Mouse (Mus musculus): Measurements from ENCODE around the gene Ddx20.
A peak's percentile ranks its signal among the peaks of the same experiment; 100 is the strongest.

The Ddx20 gene

DNA sequence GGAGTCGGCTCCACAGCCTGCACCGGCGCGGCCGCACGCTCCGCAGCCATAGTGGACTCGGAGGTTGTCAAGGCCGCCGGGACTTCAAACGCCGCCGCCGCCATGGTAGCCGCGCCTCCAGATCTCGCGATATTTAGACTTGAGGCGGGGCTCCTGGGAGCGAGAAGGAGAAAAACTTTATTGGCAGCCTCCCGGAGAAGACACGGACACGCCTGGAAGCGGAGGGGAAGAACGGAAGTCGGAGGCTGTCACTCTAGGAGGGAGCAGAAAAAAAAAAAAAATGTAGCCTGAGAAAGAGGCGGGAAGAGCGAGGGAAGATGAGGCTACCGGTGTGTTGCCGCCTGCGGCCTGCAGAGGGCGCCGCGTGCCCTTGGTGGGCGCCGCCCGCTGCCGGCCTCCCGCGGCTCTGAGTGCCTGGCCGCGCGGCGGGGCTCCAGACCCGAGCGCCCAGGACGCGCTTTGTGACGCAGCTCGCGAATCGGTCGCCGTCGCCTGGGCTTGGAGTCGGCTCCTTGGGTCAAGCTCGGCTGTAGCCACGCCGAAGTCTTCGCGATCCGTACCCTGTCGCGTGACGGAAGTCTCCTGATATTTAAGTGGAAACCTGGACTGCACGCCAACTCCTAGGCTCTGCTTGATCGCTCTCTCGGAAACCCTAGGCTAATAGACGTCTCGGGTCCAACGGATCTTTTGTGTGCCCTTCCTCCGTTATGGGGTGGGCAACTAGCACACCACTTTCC lies at the start of gene Ddx20:
Gene Ddx20 (minus strand): TSS at position 251 of the 737 bp plus-strand sequence.
- DNase-seq (ENCODE audit: low spot score in 2 of 2): peak; percentile 89 to 93

DNA sequence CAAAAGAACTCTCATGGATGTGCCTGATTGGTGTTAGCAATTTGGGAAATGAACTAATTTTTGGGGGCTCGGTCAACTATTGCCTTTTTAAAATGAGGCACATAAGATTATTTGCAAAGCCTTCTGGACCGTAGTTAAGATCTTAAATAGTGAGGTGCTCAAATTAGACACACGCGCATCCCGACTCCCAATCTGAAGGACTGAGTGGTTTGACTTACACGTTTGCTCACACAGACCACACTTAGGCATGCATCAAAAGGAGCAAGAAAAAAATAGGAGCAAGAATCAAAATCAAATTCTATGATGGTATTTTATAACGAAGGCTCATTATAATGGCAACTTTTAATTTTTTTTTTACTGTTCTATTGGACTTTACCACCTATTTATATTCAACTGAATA lies 49.7 kb upstream of the Ddx20 start:
- no peak for DNase-seq (ENCODE audit: low spot score in 2 of 2)

DNA sequence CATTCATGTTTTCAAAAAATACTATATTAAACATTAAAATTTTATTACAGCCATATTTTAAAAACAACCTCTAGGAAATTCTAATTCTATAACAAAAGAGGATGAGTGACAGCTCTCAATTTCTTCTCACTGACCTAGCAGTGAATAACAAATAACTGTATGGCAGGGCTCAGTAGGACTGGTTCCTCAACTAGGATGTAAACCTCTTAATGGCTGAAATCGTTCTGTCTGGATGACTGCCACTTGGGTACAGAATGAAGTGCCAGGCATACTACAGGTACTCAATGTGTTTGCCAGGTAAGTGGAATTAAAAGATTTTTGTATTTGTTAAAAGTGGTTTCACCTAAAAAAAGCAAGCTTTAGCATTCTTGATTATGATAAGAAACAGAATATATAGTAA lies 48.8 kb upstream of the Ddx20 start:
- DNase-seq (ENCODE audit: low spot score in 2 of 2): no peak

DNA sequence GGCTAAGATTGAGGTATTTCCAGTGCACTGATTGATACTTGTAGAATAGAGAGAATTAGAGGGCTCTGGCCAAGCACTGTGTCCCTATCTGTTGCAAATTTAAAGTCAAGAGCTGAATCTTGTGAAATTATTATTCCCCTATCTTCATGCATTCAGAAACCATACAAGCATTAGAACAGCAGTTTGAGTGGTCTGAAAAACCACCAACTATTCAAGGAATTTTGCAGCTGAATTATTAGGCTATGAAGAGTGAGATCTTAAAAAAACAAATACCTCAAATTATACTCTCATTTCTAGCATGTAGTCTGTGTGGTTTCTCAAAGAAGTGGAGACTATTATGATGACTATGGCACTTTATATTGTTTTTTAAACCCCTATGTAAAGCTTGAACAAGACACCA lies 47.9 kb upstream of the Ddx20 start:
- DNase-seq (ENCODE audit: low spot score in 2 of 2): no peak

DNA sequence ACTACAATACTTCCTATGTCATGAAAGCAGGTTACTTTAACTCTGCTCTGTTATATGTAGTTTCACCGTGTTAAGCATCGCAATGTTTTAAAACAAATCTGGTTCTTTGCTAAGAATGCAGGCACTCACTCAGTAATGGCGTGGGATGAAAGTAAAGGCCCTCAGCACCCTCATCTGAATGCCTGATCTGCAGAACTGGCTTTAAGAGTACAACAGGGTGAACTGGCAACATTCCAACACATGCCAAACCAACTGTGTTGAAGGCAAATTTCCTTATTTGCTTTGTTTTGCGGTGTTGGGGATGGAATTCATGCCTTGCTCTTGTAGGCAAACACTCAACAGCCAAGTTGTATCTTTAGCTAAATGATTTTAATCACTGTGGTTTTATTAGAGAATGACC lies 46.2 kb upstream of the Ddx20 start:
- DNase-seq (ENCODE audit: low spot score in 2 of 2): no peak

DNA sequence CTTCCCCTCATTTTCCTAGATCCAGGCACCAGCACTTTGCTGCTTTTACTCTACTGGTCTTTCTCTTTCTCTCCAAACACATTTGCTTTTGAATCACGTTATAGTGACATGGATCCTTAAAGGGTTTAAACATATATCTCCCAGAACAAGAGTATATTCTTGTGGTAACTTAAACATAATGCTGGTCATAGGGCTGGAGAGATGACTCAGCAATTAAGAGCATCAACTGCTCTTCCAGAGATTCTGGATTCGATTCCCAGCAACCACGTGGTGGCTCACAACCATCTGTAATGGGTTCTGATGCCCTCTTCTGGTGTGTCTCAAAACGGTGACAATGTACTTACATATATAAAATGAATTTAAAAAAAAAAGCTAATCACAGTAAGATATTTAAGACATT lies 45.0 kb upstream of the Ddx20 start:
- no peak for DNase-seq (ENCODE audit: low spot score in 2 of 2)

DNA sequence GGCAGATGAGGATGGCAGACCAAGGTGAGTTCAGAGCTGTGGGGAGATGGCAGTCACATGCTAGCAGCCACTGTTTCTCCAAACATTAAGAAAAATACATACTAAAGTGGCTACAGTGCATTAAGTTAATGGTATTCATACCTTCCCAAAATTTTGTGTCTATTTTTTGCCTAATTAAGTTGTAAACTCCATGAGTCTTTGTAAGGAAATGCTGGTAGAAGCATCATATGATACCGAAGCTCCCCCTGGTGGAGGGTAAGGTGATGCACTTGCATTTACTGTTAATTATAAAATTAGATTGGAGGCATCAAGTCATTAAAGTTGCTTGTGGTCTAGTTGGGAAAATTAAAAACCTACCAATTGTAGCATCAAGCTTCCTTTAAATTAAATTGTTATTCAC lies 38.7 kb upstream of the Ddx20 start:
- DNase-seq (ENCODE audit: low spot score in 2 of 2): no peak

DNA sequence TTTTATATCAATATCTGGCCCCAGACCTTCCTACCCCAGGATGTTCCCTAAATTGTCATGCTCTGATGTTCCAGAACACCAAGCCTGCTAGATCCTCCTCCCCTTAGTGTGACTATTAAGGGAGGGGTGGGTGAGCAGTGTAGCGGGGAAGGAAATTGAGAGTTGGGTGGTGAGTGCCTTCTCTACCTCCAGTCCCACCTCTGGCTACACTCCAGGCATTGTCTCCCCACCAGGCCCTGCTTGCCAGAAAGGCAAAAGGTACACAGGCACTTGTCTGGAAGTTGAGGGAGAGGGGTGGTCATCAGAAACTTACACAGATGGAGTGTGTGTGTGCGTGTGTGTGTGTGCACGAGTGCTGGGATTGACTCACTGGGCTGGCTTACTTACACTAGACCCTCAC lies 35.1 kb upstream of the Ddx20 start:
- DNase-seq (ENCODE audit: low spot score in 2 of 2): no peak

DNA sequence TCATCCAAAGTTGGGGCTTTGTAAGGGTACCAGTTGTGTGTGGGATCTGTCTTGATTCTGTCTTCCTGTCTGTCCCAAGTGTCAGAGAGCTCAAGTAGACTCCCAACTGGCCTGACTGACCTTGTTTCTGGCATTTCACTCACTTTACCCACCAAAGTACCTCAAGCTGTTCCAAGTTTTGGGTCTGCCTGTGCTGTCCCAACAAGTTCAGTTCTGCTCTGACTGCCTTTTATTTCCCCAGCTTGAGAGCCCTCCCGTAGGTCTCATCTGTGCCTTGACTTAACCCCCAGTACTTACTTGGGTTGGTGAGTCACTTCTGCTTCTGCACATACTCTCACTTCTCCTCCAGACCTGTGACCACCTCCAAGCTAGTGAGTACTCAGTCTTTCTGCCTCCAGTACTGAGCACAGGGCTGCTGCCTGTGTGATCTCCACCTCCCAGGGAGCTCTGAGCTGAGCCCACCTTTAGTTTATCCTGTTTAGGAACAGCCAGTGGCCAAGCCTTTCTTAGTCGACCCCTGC lies 34.4 kb upstream of the Ddx20 start:
- DNase-seq (ENCODE audit: low spot score in 2 of 2): no peak

DNA sequence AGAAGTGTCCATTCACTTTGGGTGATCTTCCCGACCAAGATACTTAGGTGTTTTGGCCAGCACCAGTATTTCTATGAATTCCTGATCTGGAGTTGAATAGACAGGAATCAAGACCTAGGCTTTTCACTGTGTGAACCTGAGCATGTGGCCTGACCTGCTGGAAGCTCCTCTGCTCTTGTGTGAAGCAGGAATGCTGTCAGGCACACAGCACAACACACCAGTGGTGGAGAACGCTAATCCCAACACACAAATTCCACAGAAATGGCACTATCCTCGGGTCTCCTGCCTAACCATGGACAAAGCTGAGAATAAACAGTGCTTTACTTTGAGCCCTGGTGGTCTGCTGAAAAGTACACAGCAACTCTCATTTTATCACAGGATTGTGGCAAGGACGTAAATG lies 33.1 kb upstream of the Ddx20 start:
- DNase-seq (ENCODE audit: low spot score in 2 of 2): no peak

DNA sequence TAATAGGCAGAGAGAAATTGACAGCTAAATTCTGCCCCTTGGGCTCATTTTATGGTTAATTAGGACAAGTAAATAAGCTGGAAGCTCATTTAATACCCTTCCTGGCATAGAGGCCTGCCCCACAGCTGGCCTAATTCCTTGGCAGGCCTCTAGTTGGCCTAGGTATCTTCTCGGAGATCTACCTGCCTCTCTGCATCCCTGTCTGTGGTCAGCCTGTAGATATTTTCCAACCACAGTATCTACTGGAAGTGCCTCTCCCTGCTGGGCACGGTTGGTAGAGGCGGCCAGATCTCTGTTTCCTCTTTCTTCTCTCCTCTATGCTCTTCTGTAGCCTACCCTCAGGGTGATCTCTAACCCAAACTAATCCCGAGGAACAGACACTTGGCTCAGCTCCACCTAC lies 32.6 kb upstream of the Ddx20 start:
- peak in 1 of 2 experiments; percentile 34 for DNase-seq (ENCODE audit: low spot score in 2 of 2)

DNA sequence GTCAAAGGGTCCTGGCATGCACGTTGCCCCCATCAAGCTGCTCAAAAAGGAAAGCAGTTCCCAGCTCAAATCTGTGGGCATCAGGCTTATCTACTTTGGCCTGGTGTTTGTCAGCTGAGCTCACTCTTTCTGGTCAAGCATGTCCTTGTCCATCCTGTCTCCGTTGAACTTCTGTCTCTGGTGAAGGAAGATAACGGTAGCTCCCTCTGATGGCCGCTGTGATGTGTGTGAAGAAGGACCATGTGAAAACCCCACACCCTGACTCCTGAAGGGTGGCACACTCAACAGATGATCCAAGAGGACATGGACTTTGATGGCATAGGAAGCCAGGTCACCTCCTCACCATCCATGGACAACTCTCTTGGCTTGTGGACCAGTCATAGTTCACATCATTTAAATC lies 31.4 kb upstream of the Ddx20 start:
- DNase-seq (ENCODE audit: low spot score in 2 of 2): no peak

DNA sequence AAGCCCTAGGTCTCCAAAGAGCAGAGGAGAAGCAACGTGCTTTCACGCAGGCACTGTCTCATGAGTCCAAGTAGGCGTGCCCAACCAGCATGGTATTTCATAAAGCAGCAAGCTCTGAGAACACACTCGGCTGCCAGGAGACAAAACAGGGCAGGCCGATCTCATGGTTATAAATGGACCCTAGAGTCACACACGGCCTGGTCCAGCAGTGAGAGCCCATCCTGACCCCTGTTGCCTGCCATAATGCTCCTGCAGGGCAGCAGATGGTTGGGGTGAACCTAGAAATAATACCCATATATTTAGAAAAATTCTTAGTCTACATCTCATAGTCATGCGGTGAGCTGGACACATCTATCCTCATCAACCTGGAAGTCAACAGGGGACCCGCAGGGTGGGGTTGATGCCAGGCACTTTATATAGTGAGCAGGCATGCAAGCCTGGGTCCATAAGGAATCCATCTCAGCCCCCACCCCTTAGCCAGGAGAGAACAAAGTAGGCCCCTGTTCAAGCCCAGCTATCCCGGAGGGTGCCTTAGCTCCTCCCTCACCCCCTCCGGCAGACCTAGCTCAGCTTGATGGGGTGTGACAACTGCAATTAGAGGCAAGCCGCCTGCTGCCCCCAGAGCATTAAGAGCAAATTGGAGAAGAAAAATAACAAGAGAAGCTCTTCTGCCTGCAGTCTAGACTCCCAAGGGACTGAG lies 30.6 kb upstream of the Ddx20 start:
- no peak for DNase-seq (ENCODE audit: low spot score in 2 of 2)

DNA sequence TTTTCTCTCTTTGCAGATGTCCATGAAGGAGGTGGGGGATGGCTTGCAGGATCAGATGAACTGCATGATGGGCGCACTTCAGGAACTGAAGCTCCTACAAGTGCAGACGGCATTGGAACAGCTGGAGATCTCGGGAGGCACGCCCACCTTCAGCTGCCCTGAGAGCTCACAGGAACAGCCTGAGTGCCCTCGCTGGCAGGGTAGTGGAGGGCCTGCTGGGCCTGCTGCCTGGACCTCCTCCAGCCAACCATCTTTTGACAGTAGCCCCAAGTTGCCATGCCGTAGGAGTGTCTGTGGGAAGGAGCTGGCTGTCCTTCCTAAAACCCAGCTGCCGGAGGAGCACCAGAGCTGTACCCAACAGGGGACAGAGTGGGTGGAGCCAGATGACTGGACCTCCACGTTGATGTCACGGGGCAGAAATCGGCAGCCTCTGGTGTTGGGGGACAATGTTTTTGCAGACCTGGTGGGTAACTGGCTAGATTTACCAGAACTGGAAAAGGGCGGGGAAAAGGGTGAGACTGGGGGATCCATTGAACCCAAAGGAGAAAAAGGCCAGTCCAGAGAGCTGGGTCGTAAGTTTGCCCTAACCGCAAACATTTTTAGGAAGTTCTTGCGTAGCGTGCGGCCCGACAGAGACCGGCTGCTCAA lies 29.1 kb upstream of the Ddx20 start:
- no peak for DNase-seq (ENCODE audit: low spot score in 2 of 2)

DNA sequence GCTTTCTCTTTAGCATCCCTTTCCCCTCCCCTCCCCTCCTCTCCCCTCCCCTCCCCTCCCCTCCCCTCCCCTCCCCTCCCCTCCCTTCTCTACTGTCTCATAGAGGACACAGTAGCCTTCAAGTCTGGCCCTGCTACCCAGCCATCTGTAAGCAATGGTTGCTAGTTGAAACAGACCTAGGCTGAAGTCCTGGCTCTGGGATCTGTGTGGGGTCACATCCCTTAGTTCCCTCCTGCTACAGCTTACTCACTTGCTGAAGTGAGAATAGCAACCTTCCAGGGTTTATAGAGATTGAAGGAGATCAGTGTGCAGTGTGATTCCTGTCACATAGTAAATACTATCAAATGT lies 27.4 kb upstream of the Ddx20 start:
- DNase-seq (ENCODE audit: low spot score in 2 of 2): no peak

DNA sequence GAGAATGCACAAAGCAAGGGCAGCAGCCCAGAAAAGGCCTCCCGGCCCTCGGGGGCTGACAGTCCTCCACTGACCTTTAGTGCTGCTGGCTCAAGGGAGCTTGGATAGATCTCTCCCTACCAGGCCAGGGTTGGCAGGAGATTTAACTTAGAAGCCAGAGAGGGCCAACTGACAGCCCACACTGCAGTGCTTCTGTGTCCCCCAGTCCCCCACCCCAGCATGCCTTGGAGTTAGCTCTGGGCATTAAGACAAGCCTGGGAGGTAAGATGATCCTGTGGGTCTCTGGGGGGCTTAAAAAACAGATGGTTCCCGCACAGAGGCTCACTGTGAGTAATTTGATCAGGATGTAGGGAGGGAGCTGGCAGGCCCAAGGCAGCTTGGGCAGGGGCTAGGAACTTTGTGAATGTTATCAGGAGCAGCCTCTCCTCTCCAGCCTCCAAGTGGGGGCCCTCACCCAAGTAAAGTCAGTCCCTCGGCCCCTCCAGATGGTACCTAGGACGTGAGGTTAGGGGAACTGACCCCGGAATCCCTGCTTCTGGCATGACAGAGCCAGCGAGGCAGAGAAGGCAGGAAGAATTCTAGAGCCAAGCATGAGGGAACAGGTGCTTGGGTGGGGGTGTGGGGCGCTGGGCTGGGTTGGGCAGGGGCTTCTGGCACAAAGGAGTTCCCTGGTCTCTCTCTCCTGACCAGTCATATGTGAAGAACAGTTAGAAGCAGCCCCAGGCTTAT lies 26.9 kb upstream of the Ddx20 start:
- DNase-seq (ENCODE audit: low spot score in 2 of 2): no peak

DNA sequence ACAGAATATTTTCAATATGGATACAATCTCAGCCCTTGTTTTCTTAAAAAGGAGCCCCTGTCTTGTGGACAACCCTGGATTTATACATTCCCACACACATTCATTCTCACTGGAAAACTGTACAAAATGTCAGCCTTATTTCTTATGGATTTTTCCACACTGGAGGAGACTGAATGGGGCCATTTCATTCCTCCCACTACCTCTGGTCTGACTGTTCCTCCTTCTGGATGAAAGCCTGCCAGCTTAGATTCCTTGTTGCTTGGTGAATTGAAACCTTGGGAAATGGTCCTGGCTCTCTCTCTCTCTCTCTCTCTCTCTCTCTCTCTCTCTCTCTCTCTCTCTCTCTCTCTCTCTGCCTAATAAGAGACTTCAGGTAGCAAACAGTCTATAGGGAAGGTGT lies 25.5 kb upstream of the Ddx20 start:
- DNase-seq (ENCODE audit: low spot score in 2 of 2): no peak

DNA sequence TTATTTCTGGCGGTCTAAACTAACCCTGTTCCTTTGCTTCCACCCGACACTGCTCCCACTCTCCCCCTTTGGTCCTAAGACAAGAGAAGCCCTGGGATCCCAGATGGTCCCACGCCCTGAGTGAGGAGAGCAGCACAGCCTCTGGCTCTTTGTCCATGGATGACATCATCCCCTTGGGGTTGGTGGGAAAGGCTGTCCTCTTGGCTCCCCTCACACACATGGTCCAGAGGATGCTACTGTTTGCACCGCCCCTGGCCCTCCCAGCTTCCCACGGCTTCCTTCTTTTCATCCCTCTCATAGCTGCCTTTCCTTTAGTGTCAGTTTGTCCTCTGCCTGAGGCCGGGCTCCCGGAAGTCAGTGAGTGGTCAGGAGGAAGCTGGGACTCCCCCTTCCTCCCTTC lies 24.4 kb upstream of the Ddx20 start:
- DNase-seq (ENCODE audit: low spot score in 2 of 2): no peak

DNA sequence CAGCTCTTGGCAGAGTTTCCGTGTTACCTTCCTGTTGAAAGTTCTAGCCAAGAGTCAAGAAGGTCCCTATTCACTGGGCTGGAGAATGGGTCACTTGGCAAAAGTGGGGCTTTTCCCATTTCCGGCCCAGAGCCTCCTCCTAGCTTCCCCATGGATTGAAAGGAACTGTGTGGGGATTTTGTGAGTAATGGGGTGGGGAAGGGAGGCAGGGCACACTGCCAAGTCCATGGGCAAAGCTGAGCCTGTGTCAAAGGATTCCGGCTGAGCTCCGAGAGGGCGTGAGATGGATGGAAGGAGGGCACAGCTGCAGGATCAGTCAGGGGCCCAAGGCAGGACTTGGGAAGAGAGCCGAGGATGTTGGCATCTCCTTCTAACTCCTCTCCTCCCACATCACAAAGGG lies 22.9 kb upstream of the Ddx20 start:
- no peak for DNase-seq (ENCODE audit: low spot score in 2 of 2)

DNA sequence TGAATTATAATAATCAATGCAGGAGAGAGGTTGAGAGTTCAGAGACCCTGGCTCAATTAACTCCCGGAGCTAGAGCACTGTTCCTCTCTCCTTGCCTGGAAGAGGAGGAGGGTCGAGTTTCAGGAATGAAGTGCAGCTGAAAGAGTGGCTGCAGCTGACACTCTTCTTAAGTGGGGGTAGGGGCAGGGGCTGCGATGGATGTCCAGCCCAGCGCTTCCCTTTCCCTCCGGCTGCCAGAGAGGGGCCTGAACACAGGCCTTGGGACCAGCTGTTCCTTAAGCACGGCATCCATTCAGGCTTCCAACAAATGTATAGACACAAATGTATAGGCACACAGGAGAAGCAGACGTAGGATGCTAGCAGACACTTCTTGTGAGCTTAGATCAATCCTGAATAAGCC lies 20.2 kb upstream of the Ddx20 start:
- DNase-seq (ENCODE audit: low spot score in 2 of 2): no peak

DNA sequence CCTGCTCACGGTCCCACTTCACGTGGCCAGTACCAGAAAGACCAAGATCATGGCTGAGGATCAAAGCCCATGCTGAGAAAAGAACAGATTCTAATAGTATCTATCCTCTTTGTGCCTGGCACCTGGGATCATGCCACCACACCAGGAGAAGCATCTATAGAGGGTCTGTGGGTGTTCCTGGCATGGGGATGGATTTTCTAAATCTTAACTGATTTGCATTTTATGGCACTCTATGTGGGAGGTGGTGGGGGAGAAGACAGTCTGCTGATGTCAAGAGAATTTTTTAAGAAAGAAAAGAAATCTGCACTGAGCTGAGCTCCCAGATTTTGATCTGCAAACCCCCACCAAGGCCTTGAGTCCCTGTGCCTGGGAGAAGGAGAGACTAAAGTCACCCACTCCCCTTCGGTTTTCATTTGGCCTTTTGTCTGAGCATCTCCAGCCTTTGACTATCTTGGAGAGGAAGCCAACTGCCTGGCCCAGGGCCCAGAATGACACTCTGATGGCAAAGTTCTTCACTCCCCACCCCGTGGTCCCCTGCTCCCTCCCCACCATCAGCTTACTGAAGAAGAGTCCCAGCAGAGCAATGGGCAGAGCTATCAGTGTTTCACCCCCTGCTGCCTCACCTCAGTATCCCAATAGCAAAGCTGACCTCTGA lies 19.1 kb upstream of the Ddx20 start:
- no peak for DNase-seq (ENCODE audit: low spot score in 2 of 2)

DNA sequence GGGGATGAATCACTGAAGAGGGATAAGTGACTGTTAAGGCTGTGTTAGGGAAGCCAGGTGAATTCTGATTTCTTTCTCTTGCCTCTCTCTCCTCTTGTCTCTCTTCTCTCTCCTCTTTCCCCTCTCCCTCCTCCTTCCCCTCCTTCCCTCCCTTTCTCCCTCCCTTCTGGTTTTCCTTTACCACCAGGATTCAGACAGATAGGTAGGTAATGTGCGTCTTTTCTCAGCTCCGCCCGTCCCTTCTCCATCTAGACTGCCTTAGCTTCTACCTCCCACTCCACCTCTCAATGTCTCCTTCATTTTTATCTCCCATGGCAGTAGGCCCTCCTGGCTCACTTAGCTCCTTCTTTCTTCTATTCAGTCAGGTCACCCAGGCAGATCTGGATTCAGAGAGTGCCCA lies 18.2 kb upstream of the Ddx20 start:
- DNase-seq (ENCODE audit: low spot score in 2 of 2): no peak
